Mouse (Mus musculus) CH12.LX (cell line): Measurements from ENCODE around the gene Thoc7. TPM values are rescaled to one million over a fixed set of nuclear protein-coding genes. Genes with fewer than 3 reads are reported as not detected.

ENCODE experiments used
- DNase-seq: peaks from one replicate; pipeline ENCODE4 v3.0.0-alpha.2; 2013; ENCODE audit errors: extremely low read depth
- H3K27ac ChIP-seq: 2 replicates; pipeline ENCODE4 v1.5.1; 2012; ENCODE audit warnings: low read depth, mild to moderate bottlenecking, control low read depth, moderate library complexity; ENCODE audit not compliant: insufficient read depth
- H3K27me3 ChIP-seq: replicated peaks from 2 replicates; pipeline ENCODE3; 2012; ENCODE audit warnings: inconsistent platforms
- H3K36me3 ChIP-seq, 2 experiments: replicated peaks in 1 of 2; 2 replicates each; pipeline versions ENCODE3 to v1.6.1; 2012; ENCODE audit warnings: inconsistent platforms in 1 of 2, low read length in 1 of 2, mild to moderate bottlenecking in 1 of 2, mixed read lengths in 1 of 2, moderate library complexity in 1 of 2; ENCODE audit not compliant: control insufficient read depth in 1 of 2, insufficient read depth in 1 of 2
- H3K4me1 ChIP-seq, 2 experiments: 2 replicates each; pipeline ENCODE4 v1.6.1; 2012; ENCODE audit warnings: inconsistent platforms in 1 of 2, moderate library complexity in 1 of 2; ENCODE audit not compliant: insufficient read depth in 2 of 2, control insufficient read depth in 1 of 2
- H3K4me2 ChIP-seq: 2 replicates; pipeline ENCODE4 v1.6.1; 2012; ENCODE audit warnings: low read depth, mild to moderate bottlenecking, control low read depth; ENCODE audit not compliant: poor library complexity, insufficient read depth, severe bottlenecking
- H3K4me3 ChIP-seq, 3 experiments: fragments of 150-350 bp in 1 of 3; sonication (generic) in 1 of 3; replicated peaks in 1 of 3; 2 replicates each; pipeline versions ENCODE3 to v1.5.1; 2011 to 2012; ENCODE audit warnings: low read depth in 2 of 3, low read length in 2 of 3, mild to moderate bottlenecking in 2 of 3, moderate library complexity in 2 of 3, control low read depth in 1 of 3, improper control_type of control experiment in 1 of 3, inconsistent platforms in 1 of 3, mixed read lengths in 1 of 3; ENCODE audit not compliant: poor library complexity in 1 of 3
- H3K79me2 ChIP-seq: replicated peaks from 2 replicates; pipeline ENCODE4 v1.6.1; 2012; ENCODE audit warnings: mild to moderate bottlenecking, moderate library complexity; ENCODE audit not compliant: control insufficient read depth, poor library complexity, insufficient read depth, severe bottlenecking; ENCODE audit errors: extremely low read depth
- H3K9ac ChIP-seq: 2 replicates; pipeline ENCODE4 v1.6.1; 2012; ENCODE audit warnings: low read depth, mild to moderate bottlenecking, control low read depth, moderate library complexity; ENCODE audit not compliant: insufficient read depth
- H3K9me3 ChIP-seq: replicated peaks from 2 replicates; pipeline ENCODE3; 2012; ENCODE audit warnings: low read length, inconsistent platforms, mixed read lengths
- BHLHE40 ChIP-seq: IDR thresholded peaks from 2 replicates; pipeline ENCODE4 v1.6.1; 2011; ENCODE audit warnings: mild to moderate bottlenecking, low read depth, low read length, improper control_type of control experiment
- CHD1 ChIP-seq: IDR thresholded peaks from 2 replicates; pipeline ENCODE4 v1.6.1; 2012; ENCODE audit warnings: low read depth, low read length, improper control_type of control experiment, inconsistent platforms
- CTCF ChIP-seq, 2 experiments: IDR thresholded peaks in 1 of 2; conservative IDR thresholded peaks in 1 of 2; 2 replicates each; pipeline ENCODE4 v1.5.1; 2011 to 2012; ENCODE audit warnings: low read depth in 2 of 2, low read length in 2 of 2, improper control_type of control experiment in 1 of 2, inconsistent platforms in 1 of 2, mild to moderate bottlenecking in 1 of 2, moderate library complexity in 1 of 2
- GABPA ChIP-seq: IDR thresholded peaks from 2 replicates; pipeline ENCODE4 v1.6.1; 2012; ENCODE audit warnings: low read depth, low read length, improper control_type of control experiment, inconsistent platforms; ENCODE audit not compliant: insufficient replicate concordance
- JUN ChIP-seq: IDR thresholded peaks from 2 replicates; pipeline ENCODE4 v1.6.1; 2011; ENCODE audit warnings: low read depth, mild to moderate bottlenecking, low read length, improper control_type of control experiment, moderate library complexity; ENCODE audit not compliant: insufficient read depth
- JUND ChIP-seq: conservative IDR thresholded peaks from 2 replicates; pipeline ENCODE4 v1.6.1; 2011; ENCODE audit warnings: low read depth, low read length, improper control_type of control experiment
- MAZ ChIP-seq: IDR thresholded peaks from 2 replicates; pipeline ENCODE4 v1.6.1; 2012; ENCODE audit warnings: low read depth, mild to moderate bottlenecking, inconsistent platforms, low read length, improper control_type of control experiment, moderate library complexity
- MXI1 ChIP-seq: IDR thresholded peaks from 2 replicates; pipeline ENCODE4 v1.6.1; 2011; ENCODE audit warnings: mild to moderate bottlenecking, low read depth, low read length, improper control_type of control experiment
- MYC ChIP-seq: IDR thresholded peaks from 2 replicates; pipeline ENCODE4 v1.6.1; 2011; ENCODE audit warnings: low read depth, mild to moderate bottlenecking, improper control_type of control experiment, low read length
- NELFE ChIP-seq: IDR thresholded peaks from 2 replicates; pipeline ENCODE4 v1.6.1; 2011; ENCODE audit warnings: low read depth, low read length, improper control_type of control experiment
- PAX5 ChIP-seq: IDR thresholded peaks from 2 replicates; pipeline ENCODE4 v1.6.1; 2012; ENCODE audit warnings: low read length, inconsistent platforms, mixed read lengths
- POLR2A ChIP-seq: IDR thresholded peaks from 2 replicates; pipeline ENCODE4 v1.6.1; 2011; ENCODE audit warnings: low read depth, mild to moderate bottlenecking, improper control_type of control experiment, low read length
- RAD21 ChIP-seq: IDR thresholded peaks from 2 replicates; pipeline ENCODE4 v1.6.1; 2011; ENCODE audit warnings: low read depth, mild to moderate bottlenecking, low read length, improper control_type of control experiment, moderate library complexity
- RCOR1 ChIP-seq: conservative IDR thresholded peaks from 2 replicates; pipeline ENCODE4 v1.6.1; 2012; ENCODE audit warnings: low read depth, mild to moderate bottlenecking, inconsistent platforms, low read length, improper control_type of control experiment
- SMC3 ChIP-seq: IDR thresholded peaks from 2 replicates; pipeline ENCODE4 v1.6.1; 2011; ENCODE audit warnings: low read depth, low read length, improper control_type of control experiment
- TBP ChIP-seq: conservative IDR thresholded peaks from 2 replicates; pipeline ENCODE4 v1.6.1; 2011; ENCODE audit warnings: low read depth, low read length, improper control_type of control experiment
- UBTF ChIP-seq: IDR thresholded peaks from 2 replicates; pipeline ENCODE4 v1.6.1; 2012; ENCODE audit warnings: low read depth, mild to moderate bottlenecking, inconsistent platforms, low read length, improper control_type of control experiment, moderate library complexity
- USF1 ChIP-seq: IDR thresholded peaks from 2 replicates; pipeline ENCODE4 v1.6.1; 2014; ENCODE audit warnings: low read depth, mild to moderate bottlenecking, inconsistent platforms, low read length, improper control_type of control experiment
- ZC3H11A ChIP-seq: IDR thresholded peaks from 2 replicates; pipeline ENCODE4 v1.6.1; 2012; ENCODE audit warnings: low read depth, mild to moderate bottlenecking, inconsistent platforms, low read length, improper control_type of control experiment
- ZNF384 ChIP-seq: IDR thresholded peaks from 2 replicates; pipeline ENCODE4 v1.6.1; 2012; ENCODE audit warnings: low read depth, low read length, improper control_type of control experiment, inconsistent platforms
- dilution Hi-C: fragments of 300-500 bp; cut with MboI; formaldehyde crosslinking; loops from 2 replicates; pipeline ENCODE4 v1.14.3; 2020; ENCODE audit warnings: low sequenced_read_pairs; ENCODE audit not compliant: extremely low pct_unique_long_range_greater_than_20kb, extremely low pct_ligation_motif_present
- in situ Hi-C: fragments of 300-500 bp; cut with MboI; formaldehyde crosslinking; loops from 3 replicates; pipeline ENCODE4 v1.14.3; 2019; ENCODE audit warnings: low sequenced_read_pairs, low pct_ligation_motif_present, low pct_unique_long_range_greater_than_20kb, mixed read lengths
- polyA plus RNA-seq: library from polyadenylated mRNA; unstranded; fragments of >175 nt; gene quantifications from 2 replicates; pipeline ENCODE4 v1.2.1, GENCODE M21; 2012; ENCODE audit warnings: low read depth; ENCODE audit not compliant: insufficient read length
- total RNA-seq, 2 experiments: library from RNA; depleted of rRNA; stranded (reverse); fragments of 300-350 nt in 1 of 2; fragments of >200 nt in 1 of 2; gene quantifications; 2 replicates each; pipeline ENCODE4 v1.2.3; 2012 to 2014

Thoc7 gene
- total and polyA plus RNA-seq, 3 experiments, result 98.6 to 209 (median 162) TPM

GRCm38 (mm10) chr14:13914387-13915082 lies 47.1 kb downstream of the Thoc7 start, which contains the start of gene Gm281:
TSS of gene Gm281 (minus strand) at chr14:13914478.
- Histone ChIP-seq H3K36me3 (no peaks in the 10 kb centered on the region), H3K79me2 (no peaks in the 10 kb centered on the region), H3K9me3 (no peaks in the 10 kb centered on the region), H3K4me2 (no peak within 1 kb of the TSS), H3K27me3 (no peaks in the 10 kb centered on the region), H3K4me1 (no peaks in the 10 kb centered on the region), H3K4me3 (no peak within 1 kb of the TSS), H3K27ac (no peak within 1 kb of the TSS), H3K9ac (no peak within 1 kb of the TSS)
- no peak for DNase-seq
- in situ Hi-C loops (loop anchor here (25.0 kb wide), 1 partner anchor 552 kb away; no protein-coding TSS in a partner anchor), dilution Hi-C loops (no loop called here)
- no peak for TF ChIP-seq NELFE
- TF ChIP-seq MXI1, result no peak
- no peak for TF ChIP-seq SMC3
- TF ChIP-seq PAX5, result no peak
- no peak for TF ChIP-seq USF1
- no peak for TF ChIP-seq UBTF
- TF ChIP-seq JUN, result no peak
- no peak for TF ChIP-seq MYC
- TF ChIP-seq BHLHE40, result no peak
- no peak for TF ChIP-seq RAD21
- no peak for TF ChIP-seq RCOR1
- no peak for TF ChIP-seq CHD1
- TF ChIP-seq POLR2A, result no peak
- no peak for TF ChIP-seq MAZ
- no peak for TF ChIP-seq ZC3H11A
- TF ChIP-seq JUND, result no peak
- TF ChIP-seq GABPA, result no peak

GRCm38 (mm10) chr14:13910148-13910547 lies 51.5 kb downstream of the Thoc7 start:
- no peak overlapping the region for H3K4me3 ChIP-seq
- DNase-seq, result no peak
- H3K4me1 ChIP-seq, result no peaks in the 10 kb centered on the region
- no peaks in the 10 kb centered on the region for H3K27me3 ChIP-seq
- no peak overlapping the region for H3K27ac ChIP-seq
- H3K9me3 ChIP-seq, result no peaks in the 10 kb centered on the region
- TF ChIP-seq POLR2A (no peak), CTCF (conservative IDR thresholded peaks at IDR 0.05 in 1 of 2, IDR thresholded peaks at IDR 0.05 in 1 of 2; ENCODE audit: low read depth in 2 of 2, low read length in 2 of 2) (no peak), MYC (no peak), MXI1 (no peak), CHD1 (no peak), ZNF384 (no peak), USF1 (no peak), TBP (no peak)
- dilution Hi-C loops, result no loop called here
- no peak overlapping the region for H3K4me2 ChIP-seq
- H3K79me2 ChIP-seq, result no peaks in the 10 kb centered on the region
- in situ Hi-C loops, result loop anchor here (25.0 kb wide), 1 partner anchor 548 kb away; no protein-coding TSS in a partner anchor
- no peak overlapping the region for H3K9ac ChIP-seq
- no peaks in the 10 kb centered on the region for H3K36me3 ChIP-seq
